Mouse (Mus musculus): ENCODE data around the gene Rpusd2.
"Not testable (repeated sequence)": the region's sequence is repeated elsewhere in the genome, so short reads cannot be mapped to it uniquely, and the experiment has no call there.

Rpusd2 gene

GRCm38 (mm10) chr2:119034656-119035396, at the start of gene Rpusd2:
Gene Rpusd2, plus strand, starts transcription at chr2:119034790.
- peak; percentile 93 to 96 for DNase-seq (ENCODE audit: low spot score in 2 of 2)

GRCm38 (mm10) chr2:118995490-118995889, 39.1 kb upstream of the Rpusd2 start:
- no peak for DNase-seq (ENCODE audit: low spot score in 2 of 2)

DNA sequence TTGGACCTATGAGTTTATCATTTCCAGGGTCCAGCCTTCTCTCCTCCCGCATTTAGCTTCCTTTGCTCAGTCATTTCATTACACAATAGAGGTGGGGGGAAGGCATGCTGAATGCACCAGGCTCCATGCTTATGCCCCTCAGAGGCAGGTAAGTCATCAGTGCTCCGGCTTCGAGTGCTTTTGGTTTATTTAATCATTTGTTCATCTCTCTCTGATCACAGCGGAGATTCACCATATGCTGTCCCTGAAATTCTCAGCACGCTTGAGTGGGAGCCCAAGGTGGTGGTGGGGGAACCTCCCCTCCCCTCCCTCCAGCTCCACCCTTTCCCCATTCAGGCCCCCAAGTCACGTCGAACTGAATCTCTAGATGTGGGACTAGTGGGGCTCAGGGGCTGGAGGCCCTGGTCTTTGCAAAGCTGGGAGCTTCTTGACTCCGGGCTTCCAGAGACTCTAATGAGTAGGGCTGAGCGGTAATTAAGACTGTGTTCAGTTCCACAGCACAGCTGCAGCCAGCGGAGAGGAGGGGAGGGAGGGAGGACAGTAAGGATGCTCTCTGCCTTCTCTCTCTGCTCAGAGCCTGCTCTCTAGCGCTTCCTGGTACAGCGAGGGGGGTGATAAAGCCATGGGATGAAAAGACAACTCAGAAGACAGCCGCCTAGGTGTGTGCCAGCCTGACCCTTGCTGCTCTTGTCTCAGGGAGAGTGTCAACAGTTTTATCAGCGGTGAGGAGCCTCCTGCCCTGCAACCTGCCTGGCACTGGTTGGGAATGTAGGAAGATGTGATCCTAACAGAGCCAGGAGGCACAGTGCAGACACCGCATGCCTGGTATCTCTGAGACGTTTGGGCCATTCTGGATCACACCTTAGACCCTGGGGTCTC, 38.4 kb upstream of the Rpusd2 start:
- no peak for DNase-seq (ENCODE audit: low spot score in 2 of 2)

GRCm38 (mm10) chr2:118996798-118997105, 37.8 kb upstream of the Rpusd2 start:
- no peak for DNase-seq (ENCODE audit: low spot score in 2 of 2)

GRCm38 (mm10) chr2:118998115-118998866, 36.3 kb upstream of the Rpusd2 start:
- DNase-seq (ENCODE audit: low spot score in 2 of 2) = no peak

GRCm38 (mm10) chr2:118999025-118999639, 35.5 kb upstream of the Rpusd2 start:
- DNase-seq (ENCODE audit: low spot score in 2 of 2) = no peak

GRCm38 (mm10) chr2:119006886-119007285, 27.7 kb upstream of the Rpusd2 start:
- no peak for DNase-seq (ENCODE audit: low spot score in 2 of 2)

GRCm38 (mm10) chr2:119009376-119009775, 25.2 kb upstream of the Rpusd2 start:
- no peak for DNase-seq (ENCODE audit: low spot score in 2 of 2)

GRCm38 (mm10) chr2:119014989-119015388, 19.6 kb upstream of the Rpusd2 start:
- DNase-seq (ENCODE audit: low spot score in 2 of 2) = no peak

DNA sequence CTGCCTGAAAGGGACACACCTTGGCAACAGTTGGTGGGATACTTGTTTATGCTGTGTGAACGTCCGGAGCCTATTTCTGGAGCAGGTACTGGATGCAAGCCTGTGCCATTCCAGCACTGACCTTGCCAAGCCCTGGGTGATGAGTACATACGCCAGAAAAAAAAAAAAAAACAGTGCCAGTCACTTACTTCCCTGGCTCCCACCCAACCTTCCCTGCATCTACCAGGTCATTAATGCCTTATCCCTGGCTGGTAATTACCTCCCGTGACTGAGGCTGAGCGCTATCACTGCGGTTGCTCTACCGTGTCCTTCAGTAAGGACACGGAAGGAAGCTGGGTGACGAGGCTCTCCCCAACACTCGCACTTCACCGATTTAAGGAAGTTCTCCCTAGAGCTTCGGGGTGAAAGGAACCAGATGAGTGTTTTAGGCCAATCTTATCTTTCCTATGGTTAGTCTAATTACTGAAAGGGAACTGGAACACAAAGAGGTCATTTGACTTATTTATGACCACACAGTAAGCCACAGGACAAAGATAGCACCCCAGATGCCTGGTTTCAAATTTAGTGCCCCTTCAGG, 18.9 kb upstream of the Rpusd2 start:
- peak; percentile 74 for DNase-seq (ENCODE audit: low spot score in 2 of 2)

DNA sequence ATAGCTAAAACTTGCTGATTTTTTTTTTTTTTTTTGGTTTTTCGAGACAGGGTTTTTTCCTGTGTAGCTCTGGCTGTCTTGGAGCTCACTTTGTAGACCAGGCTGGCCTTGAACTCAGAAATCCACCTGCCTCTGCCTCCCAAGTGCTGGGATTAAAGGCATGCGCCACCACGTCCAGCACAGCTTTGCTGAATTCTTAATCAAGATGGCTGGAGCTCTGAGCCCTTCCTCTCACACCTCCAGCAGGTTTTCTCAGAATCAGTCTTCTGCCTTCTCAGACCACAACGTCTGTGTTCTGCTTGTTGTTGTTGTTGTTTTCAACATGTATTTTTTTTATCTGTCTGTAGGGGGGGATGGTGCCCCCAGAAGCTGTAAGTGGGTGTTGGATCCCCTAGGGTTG, 18.3 kb upstream of the Rpusd2 start:
- DNase-seq (ENCODE audit: low spot score in 2 of 2) = not testable (repeated sequence)

DNA sequence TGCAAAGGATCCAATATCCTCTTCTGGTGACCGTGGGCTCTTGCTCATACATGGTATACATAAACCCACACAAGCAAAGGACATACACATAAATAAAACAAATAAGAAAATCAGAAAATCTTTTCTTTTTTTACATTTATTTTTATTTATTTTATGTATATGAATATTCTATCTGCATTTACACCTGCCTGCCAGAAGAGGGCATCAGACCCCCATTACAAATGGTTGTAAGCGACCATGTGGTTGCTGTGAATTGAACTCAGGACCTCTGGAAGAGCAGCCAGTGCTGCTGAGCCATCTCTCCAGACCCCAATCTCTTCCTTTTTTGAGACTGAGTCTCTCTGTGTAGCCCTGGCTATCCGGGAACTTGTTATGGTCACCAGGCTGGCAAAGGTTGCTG, 16.9 kb upstream of the Rpusd2 start:
- no peak for DNase-seq (ENCODE audit: low spot score in 2 of 2)

GRCm38 (mm10) chr2:119018391-119019122, 16.0 kb upstream of the Rpusd2 start:
- peak; percentile 67 to 70 for DNase-seq (ENCODE audit: low spot score in 2 of 2)

GRCm38 (mm10) chr2:119019131-119019530, 15.5 kb upstream of the Rpusd2 start:
- no peak for DNase-seq (ENCODE audit: low spot score in 2 of 2)

GRCm38 (mm10) chr2:119019538-119019937, 15.1 kb upstream of the Rpusd2 start:
- DNase-seq (ENCODE audit: low spot score in 2 of 2) = no peak

GRCm38 (mm10) chr2:119023154-119023660, 11.4 kb upstream of the Rpusd2 start:
- DNase-seq (ENCODE audit: low spot score in 2 of 2) = no peak

DNA sequence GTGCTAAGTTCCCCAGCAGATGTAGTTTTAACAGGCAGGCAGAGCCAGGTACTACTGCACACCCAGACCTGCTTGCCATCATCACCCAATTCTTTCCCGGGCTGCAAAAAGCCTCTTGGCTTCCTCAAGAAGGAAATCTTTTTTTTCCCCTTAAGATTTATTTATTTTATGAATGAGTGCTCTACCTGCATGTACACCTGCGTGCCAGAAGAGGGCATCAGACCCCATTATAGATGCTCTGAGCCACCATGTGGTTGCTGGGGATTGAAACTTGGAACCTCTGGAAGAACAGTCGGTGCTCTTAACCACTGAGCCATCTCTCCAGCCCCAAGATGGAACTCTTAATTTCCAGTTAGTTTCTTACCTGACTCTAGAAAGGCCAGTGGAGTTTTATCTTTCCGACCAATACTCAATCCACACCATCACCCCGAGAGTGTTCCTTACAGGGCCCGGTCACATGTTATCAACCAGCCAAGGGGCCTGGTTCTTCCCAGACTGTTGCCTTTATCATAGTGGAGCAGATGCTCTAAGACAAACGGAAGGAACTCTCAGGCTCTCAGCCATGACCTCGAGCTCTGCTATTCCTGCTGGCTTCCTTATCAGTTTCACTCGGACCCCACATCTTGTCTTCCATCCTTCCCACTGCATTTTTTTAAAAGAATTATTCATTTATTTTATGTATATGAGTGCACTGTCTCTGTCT, 9.9 kb upstream of the Rpusd2 start:
- no peak for DNase-seq (ENCODE audit: low spot score in 2 of 2)

GRCm38 (mm10) chr2:119025239-119025616, 9.4 kb upstream of the Rpusd2 start:
- no peak for DNase-seq (ENCODE audit: low spot score in 2 of 2)

- DNase-seq (ENCODE audit: low spot score in 2 of 2) = no peak
These were observed 7.6 kb upstream of the Rpusd2 start for GRCm38 (mm10) chr2:119026951-119027350.

DNA sequence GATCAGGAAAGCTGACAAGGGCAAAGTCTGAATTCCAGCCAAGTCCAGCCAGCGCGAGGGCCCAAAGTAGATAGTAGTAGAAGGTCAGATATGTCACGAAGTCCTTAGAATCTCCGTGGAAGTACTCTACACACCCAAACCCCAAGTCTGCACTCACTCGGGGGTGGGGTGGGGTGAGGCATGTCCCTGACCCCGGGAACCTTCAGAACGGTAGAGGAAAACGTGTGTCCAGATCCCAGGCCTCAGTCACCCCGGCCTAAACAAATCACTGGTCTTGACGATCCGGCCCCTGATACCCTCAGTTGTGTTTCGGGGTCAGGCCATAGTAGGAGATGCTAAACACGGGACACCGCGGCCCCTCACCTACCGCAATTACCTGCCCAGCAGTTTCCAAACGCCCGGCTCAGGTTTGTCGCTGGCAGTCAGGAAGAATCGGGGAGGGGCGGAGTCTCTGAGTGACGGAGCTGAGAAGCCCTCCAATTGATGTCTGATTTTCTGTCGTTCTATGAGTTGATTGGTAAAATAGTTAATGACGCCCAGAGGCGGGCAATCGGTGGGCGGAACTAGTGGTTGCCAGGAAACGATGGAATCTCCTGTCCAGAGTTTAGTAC, 5.5 kb upstream of the Rpusd2 start, which contains the start of gene Ccdc32:
Ccdc32 (minus strand) TSS at position 453 of the 611 bp plus-strand sequence.
- peak; percentile 95 to 98 for DNase-seq (ENCODE audit: low spot score in 2 of 2)
